Mouse (Mus musculus): Measurements from ENCODE around the gene Trafd1. TPM values are rescaled to one million over a fixed set of nuclear protein-coding genes. Genes with fewer than 3 reads are reported as not detected.
A peak's percentile ranks its signal among the peaks of the same experiment; 100 is the strongest.
"Not testable (repeated sequence)": the region's sequence is repeated elsewhere in the genome, so short reads cannot be mapped to it uniquely, and the experiment has no call there.

Gene Trafd1
- polyA plus RNA-seq, 1 experiment from 2014 or later: 75.5 TPM

- WGBS: 3% methylated on average over 46 of the region's 47 CpGs
Measured at GRCm38 (mm10) chr5:121384757-121385460, 523 bp downstream of the Trafd1 start.

GRCm38 (mm10) chr5:121383857-121384756 lies 1.3 kb downstream of the Trafd1 start:
- Histone ChIP-seq H3K4me2 (peak overlapping the region; percentile 78), H3K9me3 (peaks cover 10% of the 10 kb centered on the region), H3K4me1 (replicated peaks) (peaks cover 11% of the 10 kb centered on the region), H3K9ac (replicated peaks) (0 out of 2 replicates have a peak overlapping the region, but pooled peaks have one; percentile 27), H3K4me3 (replicated peaks) (peak overlapping the region; percentile 82), H3K27ac (no peak overlapping the region), H3K36me3 (peaks cover 41% of the 10 kb centered on the region), H3K27me3 (peaks cover 8% of the 10 kb centered on the region)
- WGBS: 46% methylated on average over 10 of the region's 10 CpGs
- no peak for ATAC-seq (ENCODE audit: insufficient number of reproducible peaks, insufficient read depth, low FRiP score, low TSS enrichment, low read depth)

More at GRCm38 (mm10) chr5:121384757-121385460, 523 bp downstream of the Trafd1 start:
- H3K9me3 ChIP-seq: peaks cover 10% of the 10 kb centered on the region
- H3K4me2 ChIP-seq: peak overlapping the region; percentile 78
- H3K27me3 ChIP-seq: peaks cover 8% of the 10 kb centered on the region
- peaks cover 33% of the 10 kb centered on the region for H3K36me3 ChIP-seq
- peak overlapping the region; percentile 82 for H3K4me3 ChIP-seq (replicated peaks)
- H3K27ac ChIP-seq: peak overlapping the region; percentile 76
- H3K4me1 ChIP-seq (replicated peaks): peaks cover 11% of the 10 kb centered on the region
- H3K9ac ChIP-seq (replicated peaks): peak overlapping the region; percentile 84
- ATAC-seq (ENCODE audit: insufficient number of reproducible peaks, insufficient read depth, low FRiP score, low TSS enrichment, low read depth): peak; percentile 66

GRCm38 (mm10) chr5:121380692-121381091 lies 4.7 kb downstream of the Trafd1 start:
- no peak for ATAC-seq (ENCODE audit: insufficient number of reproducible peaks, insufficient read depth, low FRiP score, low TSS enrichment, low read depth)

GRCm38 (mm10) chr5:121378678-121379256 lies 6.7 kb downstream of the Trafd1 start:
- peaks cover 90% of the 10 kb centered on the region for H3K36me3 ChIP-seq
- no peak overlapping the region for H3K4me3 ChIP-seq (replicated peaks)
- ATAC-seq (ENCODE audit: insufficient number of reproducible peaks, insufficient read depth, low FRiP score, low TSS enrichment, low read depth): no peak
- no peak overlapping the region for H3K9ac ChIP-seq (replicated peaks)
- H3K4me2 ChIP-seq: no peak overlapping the region
- no peak overlapping the region for H3K27ac ChIP-seq
- H3K9me3 ChIP-seq: peaks cover 10% of the 10 kb centered on the region
- H3K27me3 ChIP-seq: no peaks in the 10 kb centered on the region
- H3K4me1 ChIP-seq (replicated peaks): peaks cover 3% of the 10 kb centered on the region
- WGBS: 93% methylated on average over 13 of the region's 13 CpGs

More at GRCm38 (mm10) chr5:121380692-121381091, 4.7 kb downstream of the Trafd1 start:
- Histone ChIP-seq H3K4me3 (replicated peaks) (no peak overlapping the region), H3K36me3 (peaks cover 73% of the 10 kb centered on the region), H3K4me1 (replicated peaks) (peaks cover 11% of the 10 kb centered on the region), H3K4me2 (no peak overlapping the region), H3K27ac (no peak overlapping the region), H3K27me3 (no peaks in the 10 kb centered on the region), H3K9me3 (peaks cover 10% of the 10 kb centered on the region), H3K9ac (replicated peaks) (no peak overlapping the region)
- WGBS: 91% methylated on average over 2 of the region's 2 CpGs

- not testable (repeated sequence) for H3K4me1 ChIP-seq (replicated peaks); H3K27ac ChIP-seq; H3K4me3 ChIP-seq (replicated peaks); H3K4me2 ChIP-seq; H3K9ac ChIP-seq (replicated peaks); H3K27me3 ChIP-seq; H3K9me3 ChIP-seq; ATAC-seq (ENCODE audit: insufficient number of reproducible peaks, insufficient read depth, low FRiP score, low TSS enrichment, low read depth)
- 73% methylated on average over 5 of the region's 5 CpGs for WGBS
- H3K36me3 ChIP-seq: peaks cover 96% of the 10 kb centered on the region
Measured at GRCm38 (mm10) chr5:121376972-121377371, 8.5 kb downstream of the Trafd1 start.

- 81% methylated on average over 3 of the region's 3 CpGs for WGBS
- no peak for ATAC-seq (ENCODE audit: insufficient number of reproducible peaks, insufficient read depth, low FRiP score, low TSS enrichment, low read depth)
- H3K36me3 ChIP-seq: peaks cover 92% of the 10 kb centered on the region
- no peaks in the 10 kb centered on the region for H3K27me3 ChIP-seq
- H3K9ac ChIP-seq (replicated peaks): no peak overlapping the region
- no peaks in the 10 kb centered on the region for H3K4me1 ChIP-seq (replicated peaks)
- H3K9me3 ChIP-seq: no peaks in the 10 kb centered on the region
- H3K4me3 ChIP-seq (replicated peaks): no peak overlapping the region
- no peak overlapping the region for H3K27ac ChIP-seq
- no peak overlapping the region for H3K4me2 ChIP-seq
Measured at GRCm38 (mm10) chr5:121374790-121375189, 10.6 kb downstream of the Trafd1 start.

GRCm38 (mm10) chr5:121371712-121372111 lies 13.7 kb downstream of the Trafd1 start:
- Histone ChIP-seq H3K4me2 (no peak overlapping the region), H3K36me3 (peaks cover 91% of the 10 kb centered on the region), H3K4me3 (replicated peaks) (no peak overlapping the region), H3K4me1 (replicated peaks) (no peaks in the 10 kb centered on the region), H3K9ac (replicated peaks) (no peak overlapping the region), H3K9me3 (no peaks in the 10 kb centered on the region), H3K27ac (no peak overlapping the region), H3K27me3 (no peaks in the 10 kb centered on the region)
- WGBS: 95% methylated on average over 6 of the region's 6 CpGs
- ATAC-seq (ENCODE audit: insufficient number of reproducible peaks, insufficient read depth, low FRiP score, low TSS enrichment, low read depth): no peak

GRCm38 (mm10) chr5:121367255-121367654 lies 18.2 kb downstream of the Trafd1 start:
- Histone ChIP-seq H3K4me1 (replicated peaks) (no peaks in the 10 kb centered on the region), H3K27ac (no peak overlapping the region), H3K4me2 (no peak overlapping the region), H3K36me3 (peaks cover 95% of the 10 kb centered on the region), H3K27me3 (no peaks in the 10 kb centered on the region), H3K4me3 (replicated peaks) (no peak overlapping the region), H3K9me3 (no peaks in the 10 kb centered on the region), H3K9ac (replicated peaks) (no peak overlapping the region)
- ATAC-seq (ENCODE audit: insufficient number of reproducible peaks, insufficient read depth, low FRiP score, low TSS enrichment, low read depth): no peak
- WGBS: 89% methylated on average over 4 of the region's 4 CpGs

GRCm38 (mm10) chr5:121366449-121367225 lies 18.8 kb downstream of the Trafd1 start:
- Histone ChIP-seq H3K4me3 (replicated peaks) (no peak overlapping the region), H3K27me3 (no peaks in the 10 kb centered on the region), H3K9me3 (no peaks in the 10 kb centered on the region), H3K4me1 (replicated peaks) (no peaks in the 10 kb centered on the region), H3K9ac (replicated peaks) (no peak overlapping the region), H3K4me2 (no peak overlapping the region), H3K36me3 (peaks cover 95% of the 10 kb centered on the region), H3K27ac (no peak overlapping the region)
- ATAC-seq (ENCODE audit: insufficient number of reproducible peaks, insufficient read depth, low FRiP score, low TSS enrichment, low read depth): no peak
- 86% methylated on average over 16 of the region's 16 CpGs for WGBS

GRCm38 (mm10) chr5:121363441-121363840 lies 22.0 kb downstream of the Trafd1 start:
- 86% methylated on average over 7 of the region's 7 CpGs for WGBS
- Histone ChIP-seq H3K9ac (replicated peaks) (no peak overlapping the region), H3K9me3 (no peaks in the 10 kb centered on the region), H3K27ac (no peak overlapping the region), H3K4me2 (no peak overlapping the region), H3K4me1 (replicated peaks) (no peaks in the 10 kb centered on the region), H3K4me3 (replicated peaks) (no peak overlapping the region), H3K27me3 (no peaks in the 10 kb centered on the region), H3K36me3 (peaks cover 98% of the 10 kb centered on the region)
- no peak for ATAC-seq (ENCODE audit: insufficient number of reproducible peaks, insufficient read depth, low FRiP score, low TSS enrichment, low read depth)
